Mouse (Mus musculus) left cerebral cortex, adult 18-20 months (tissue): ENCODE results near the gene Ppie. TPM values are rescaled to one million over a fixed set of nuclear protein-coding genes. Genes with fewer than 3 reads are reported as not detected.
"Not testable (repeated sequence)": the region's sequence is repeated elsewhere in the genome, so short reads cannot be mapped to it uniquely, and the experiment has no call there.

Source experiments
- DNase-seq, 2 experiments: peaks; one replicate each; pipeline ENCODE4 v3.0.0; 2021 to 2022; ENCODE audit warnings: low spot score in 2 of 2, mixed read lengths in 1 of 2
- total RNA-seq, 2 experiments: library from RNA; stranded (reverse); gene quantifications; 2 replicates each; pipeline ENCODE4 v1.2.3; 2021

Gene Ppie
- total RNA-seq, 2 experiments from 2014 or later, result 22.0 to 23.4 TPM

DNA sequence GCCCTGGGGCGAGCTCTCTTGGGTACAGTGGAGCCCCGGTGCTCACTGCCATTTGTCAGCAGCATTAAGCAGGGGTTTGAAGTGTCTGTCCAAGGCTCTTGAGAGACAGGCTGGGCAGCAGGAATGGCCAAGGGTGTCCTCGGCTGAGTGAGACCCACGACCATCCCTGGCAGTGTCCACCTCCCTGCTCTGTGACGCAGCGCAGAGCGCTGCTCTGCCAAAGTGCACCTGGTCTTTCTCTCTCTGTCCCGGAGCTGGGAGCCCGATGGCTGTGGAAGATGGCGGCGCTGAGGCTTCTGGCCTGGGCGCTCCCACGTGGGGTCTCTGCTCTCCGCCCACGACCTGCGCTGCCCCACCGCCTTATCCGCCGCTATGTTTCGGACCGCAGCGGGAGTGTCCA is 23.7 kb downstream of the Ppie start, which contains the start of gene Oxct2b:
Oxct2b (plus strand) TSS at position 256 of the 400 bp plus-strand sequence.
- no peak for DNase-seq

DNA sequence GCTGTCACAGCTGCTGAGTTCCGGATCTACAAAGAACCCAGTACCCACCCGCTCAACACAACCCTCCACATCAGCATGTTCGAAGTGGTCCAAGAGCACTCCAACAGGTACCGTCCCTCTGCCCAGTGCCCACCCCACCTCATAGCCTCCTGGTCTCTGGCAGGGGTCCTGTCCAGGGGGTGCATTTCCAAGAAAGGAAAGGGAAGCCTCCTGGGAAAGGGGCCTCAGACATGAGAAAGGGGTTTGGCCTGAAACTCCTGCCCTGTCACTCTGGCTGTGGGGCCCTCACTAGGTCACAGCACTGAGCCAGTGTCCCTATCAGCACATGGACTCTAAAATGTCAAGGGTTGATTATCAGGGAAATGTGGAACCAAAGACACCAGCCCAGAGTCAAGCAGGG is 25.1 kb downstream of the Ppie start:
- not testable (repeated sequence) for DNase-seq

DNA sequence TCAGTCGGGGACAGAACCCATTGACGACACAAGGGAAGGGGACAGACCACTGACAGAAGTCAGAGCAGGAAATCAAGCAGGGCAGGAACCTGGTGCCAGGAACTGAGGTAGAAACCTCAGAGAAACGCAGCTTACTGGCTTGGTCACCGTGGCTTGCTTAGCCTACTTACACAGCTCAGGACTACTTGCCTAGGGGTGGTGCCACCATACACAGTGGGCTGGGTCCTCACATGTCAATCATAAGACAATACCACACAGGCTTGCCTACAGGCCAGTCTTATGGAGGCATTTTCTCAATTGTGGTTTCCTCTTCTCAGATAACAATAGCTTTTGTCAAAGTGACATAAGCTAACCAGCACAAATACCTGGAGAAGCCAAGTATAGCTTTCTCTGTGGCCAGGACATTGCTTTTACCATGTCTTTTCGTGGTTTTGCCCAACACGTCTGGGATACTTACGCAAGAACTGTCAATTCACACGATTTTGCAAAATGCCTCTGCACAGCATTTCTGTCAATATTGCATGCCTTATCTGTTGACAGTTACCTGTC is 27.5 kb downstream of the Ppie start:
- DNase-seq, result no peak

DNA sequence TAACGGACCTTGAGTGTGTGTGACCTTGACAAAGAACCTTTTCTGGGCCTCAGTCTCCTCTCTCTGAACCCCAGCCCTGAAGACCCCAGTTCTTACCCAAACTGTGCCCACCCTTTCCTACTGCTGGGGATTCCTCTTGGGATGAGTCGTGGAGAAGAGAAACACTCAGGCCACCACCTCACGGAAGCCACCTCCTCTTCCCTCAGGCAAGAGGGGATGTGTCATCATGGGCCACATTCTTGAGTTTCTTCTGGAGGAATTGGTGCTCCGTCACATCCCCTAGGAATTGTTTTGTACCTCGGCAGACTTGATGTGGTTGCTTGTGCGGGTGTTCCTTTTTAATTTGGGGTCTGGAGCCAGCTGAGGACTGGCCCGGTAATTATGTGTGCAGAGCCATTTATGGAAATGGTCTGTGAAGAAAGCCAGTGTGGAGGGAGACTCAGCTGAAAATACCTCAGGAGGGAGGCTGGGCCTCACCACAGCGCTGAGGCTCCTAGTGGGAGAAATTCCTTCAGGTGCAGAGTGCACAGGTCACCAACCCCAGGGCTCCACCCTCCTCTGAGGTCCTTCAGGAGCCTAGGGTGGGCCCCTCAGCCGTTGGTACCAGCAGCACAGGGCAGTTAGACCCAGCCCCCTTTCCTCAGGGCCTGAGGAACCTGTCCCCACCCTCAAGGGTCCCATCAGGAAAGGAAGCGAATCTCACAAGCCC is 28.3 kb downstream of the Ppie start:
- DNase-seq, result not testable (repeated sequence)

- peak; percentile 18 to 31 for DNase-seq
Measured at GRCm38 (mm10) chr4:123110751-123111150, 29.0 kb downstream of the Ppie start.

- DNase-seq, result no peak
Measured at GRCm38 (mm10) chr4:123108056-123108455, 31.7 kb downstream of the Ppie start.

DNA sequence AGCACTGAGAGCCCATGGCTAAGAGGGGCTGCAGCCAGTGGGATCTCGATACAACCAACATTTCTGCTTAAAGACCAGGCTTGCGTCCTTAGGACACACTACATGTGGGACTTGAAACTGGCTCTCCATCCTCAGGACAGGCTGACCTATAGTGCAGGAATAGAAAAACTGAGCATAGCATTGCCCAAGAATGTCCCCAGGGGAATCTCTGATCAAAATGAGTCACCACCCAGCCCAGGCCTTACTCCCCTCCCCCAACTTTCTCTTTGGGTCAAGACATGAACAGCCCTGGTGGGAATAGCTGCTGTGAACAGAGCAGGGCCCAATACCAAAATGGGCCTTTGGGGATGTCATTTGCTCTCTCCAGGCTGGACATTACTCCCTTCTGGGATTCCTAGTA is 32.9 kb downstream of the Ppie start:
- DNase-seq, result no peak

GRCm38 (mm10) chr4:123105929-123106328 is 33.8 kb downstream of the Ppie start:
- DNase-seq, result not testable (repeated sequence)

- no peak for DNase-seq
Measured at GRCm38 (mm10) chr4:123105451-123105790, 34.3 kb downstream of the Ppie start.

DNA sequence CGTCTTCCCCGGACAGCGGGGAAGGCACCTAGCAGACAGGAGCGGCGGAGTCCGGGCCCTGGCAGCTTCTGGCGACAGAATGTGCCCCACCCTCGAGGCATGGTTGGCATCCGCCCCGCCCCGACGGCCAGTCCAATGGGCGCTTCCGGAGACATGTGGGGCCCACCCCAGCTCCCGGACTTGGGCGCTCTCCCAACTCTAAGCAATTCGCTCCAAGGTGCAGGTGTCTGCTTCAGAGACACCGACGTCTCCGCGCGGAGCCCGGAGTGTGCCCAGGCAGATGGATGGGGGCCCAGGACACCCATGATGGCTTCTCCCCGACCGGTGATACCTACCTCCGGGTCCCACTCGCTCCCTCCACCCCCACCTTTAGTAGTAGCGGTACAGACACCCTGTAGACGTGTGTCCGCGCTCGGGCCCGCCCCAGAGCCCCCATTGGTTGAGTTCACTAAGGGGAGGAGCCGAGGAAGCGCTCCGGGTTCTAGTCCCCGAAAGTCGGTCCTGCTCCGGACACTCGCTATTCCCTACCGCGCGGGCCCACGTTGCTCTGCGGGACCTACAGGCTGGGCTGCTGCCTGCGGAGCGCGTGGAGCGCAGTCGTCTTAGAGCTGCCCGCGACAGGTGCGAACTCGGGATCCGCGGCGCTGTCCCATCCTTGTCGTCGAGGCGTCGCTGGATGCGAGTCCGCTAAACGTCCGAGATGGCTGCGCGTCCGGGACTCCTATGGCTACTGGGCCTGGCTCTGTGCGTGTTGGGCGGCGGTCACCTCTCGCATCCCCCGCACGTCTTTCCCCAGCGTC is 34.9 kb downstream of the Ppie start, which contains the start of gene Bmp8b:
Bmp8b (plus strand) TSS at position 515 of the 800 bp plus-strand sequence.
- no peak for DNase-seq

- DNase-seq, result no peak
Measured at GRCm38 (mm10) chr4:123093869-123094268, 45.9 kb downstream of the Ppie start.

GRCm38 (mm10) chr4:123093064-123093776 is 46.5 kb downstream of the Ppie start:
- no peak for DNase-seq

DNA sequence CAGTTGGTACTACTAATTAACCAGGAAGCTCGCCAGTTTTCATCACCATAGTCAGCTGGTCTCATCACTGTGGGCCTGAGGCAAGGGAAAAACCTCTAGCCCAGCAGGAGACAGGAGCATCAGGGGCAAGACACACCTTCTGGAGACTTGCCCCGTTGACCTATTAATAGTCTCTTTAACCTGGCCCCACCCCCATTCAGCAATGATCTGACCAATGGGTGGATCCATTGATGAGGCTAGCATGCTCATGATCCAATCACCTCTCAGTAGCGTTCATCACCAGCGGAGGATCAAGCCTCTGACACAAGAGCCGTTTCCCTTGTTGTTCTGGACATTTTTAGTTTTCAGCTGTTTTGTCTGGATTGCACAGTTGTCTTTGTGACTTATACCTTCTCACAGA is 47.1 kb downstream of the Ppie start:
- no peak for DNase-seq

- no peak for DNase-seq
Measured at GRCm38 (mm10) chr4:123086381-123086780, 53.4 kb downstream of the Ppie start.

DNA sequence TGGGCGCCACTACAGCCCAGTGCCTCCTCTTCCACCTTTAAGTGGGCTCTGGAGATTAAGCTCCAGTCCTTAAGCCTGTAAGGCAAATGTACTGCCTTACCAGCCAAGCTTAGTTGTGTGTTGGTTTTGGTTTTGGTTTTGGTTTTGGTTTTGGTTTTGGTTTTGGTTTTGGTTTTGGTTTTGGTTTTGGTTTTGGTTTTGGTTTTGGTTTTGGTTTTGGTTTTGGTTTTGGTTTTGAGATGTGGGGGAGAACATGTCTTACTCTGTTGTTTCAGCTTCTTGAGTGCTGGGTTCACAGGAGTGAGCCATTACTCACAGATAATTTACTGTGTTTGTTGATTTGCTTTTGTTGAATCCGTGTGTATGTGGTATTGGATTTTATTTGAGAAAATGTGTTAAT is 54.5 kb downstream of the Ppie start:
- no peak for DNase-seq

DNA sequence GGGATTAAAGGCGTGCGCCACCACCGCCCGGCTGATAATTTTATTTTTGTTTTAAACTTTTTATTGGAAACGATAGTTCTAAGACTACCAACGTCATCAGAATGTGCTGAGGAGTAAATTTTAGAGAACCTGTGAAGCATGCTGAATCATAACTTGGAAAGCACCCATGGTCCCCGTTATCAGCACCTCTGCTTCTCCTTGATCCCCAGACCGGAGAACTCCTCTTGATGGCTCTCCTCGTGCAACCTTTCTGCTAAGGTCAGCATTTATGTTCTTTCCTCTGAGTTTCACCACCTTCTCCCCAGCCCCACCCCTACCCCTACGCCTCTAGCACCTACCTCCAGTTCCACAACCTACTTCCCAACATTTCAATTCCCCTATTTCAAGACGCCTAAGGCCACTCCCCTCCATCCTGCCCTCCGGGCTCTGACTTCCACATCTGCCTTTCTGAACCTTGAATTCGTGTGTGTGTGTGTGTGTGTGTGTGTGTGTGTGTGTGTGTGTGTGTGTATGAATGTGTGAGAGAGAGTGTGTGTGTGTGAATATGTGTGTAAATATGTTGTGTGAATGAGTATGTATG is 56.3 kb downstream of the Ppie start:
- DNase-seq, result no peak

GRCm38 (mm10) chr4:123082283-123083163 is 57.2 kb downstream of the Ppie start:
- peak; percentile 55 to 60 for DNase-seq

DNA sequence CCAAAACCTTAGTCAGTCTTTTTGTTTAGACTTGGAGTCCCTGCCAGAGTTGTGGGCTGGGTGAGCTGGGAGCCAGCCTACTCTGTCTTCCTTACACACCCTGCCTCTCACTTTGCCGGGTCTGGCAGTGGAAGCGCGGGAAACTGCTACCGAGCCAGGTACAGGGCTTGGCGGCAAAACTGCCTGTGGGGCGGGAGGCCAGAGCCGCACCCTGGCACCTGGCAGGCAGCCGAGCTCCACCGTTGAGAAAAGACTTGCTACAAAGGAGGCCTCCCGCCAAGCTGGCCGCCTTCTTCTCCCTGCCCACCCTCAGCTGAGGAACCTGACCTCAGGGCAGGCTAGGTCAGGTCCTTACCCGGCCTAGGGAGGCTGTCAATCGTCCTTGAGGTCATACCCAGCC is 59.0 kb downstream of the Ppie start:
- DNase-seq, result peak; percentile 42 to 47

DNA sequence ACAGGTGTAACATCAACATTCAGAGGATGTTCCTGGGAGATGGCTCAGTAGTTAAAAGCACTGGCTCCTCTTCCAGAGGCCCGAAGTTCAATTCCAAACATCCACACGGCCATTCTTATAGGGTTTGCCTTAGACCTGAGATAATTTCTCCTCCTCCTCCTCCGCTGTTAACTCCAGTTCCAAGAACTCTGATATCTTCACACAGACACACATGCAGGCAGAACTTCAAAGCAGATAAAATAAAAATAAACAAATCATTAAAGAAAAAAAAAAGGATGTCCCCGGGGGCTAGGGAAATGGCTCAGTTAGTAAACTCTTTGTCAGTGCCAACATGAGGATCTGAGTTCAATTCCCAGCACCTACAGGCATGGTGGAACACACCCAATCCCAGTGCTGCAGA is 61.5 kb downstream of the Ppie start:
- DNase-seq, result no peak
